Mouse (Mus musculus) spleen, adult 2 months (tissue): ENCODE measurements around the gene Casp3.

Source experiments
- CTCF ChIP-seq: fragments of 200-500 bp; IDR thresholded peaks from 2 replicates; pipeline ENCODE4 v1.5.1; 2011; ENCODE audit warnings: mild to moderate bottlenecking, inconsistent platforms; ENCODE audit not compliant: insufficient read depth, insufficient read length, insufficient replicate concordance; ENCODE audit errors: extremely low read depth
- POLR2A ChIP-seq: fragments of 200-500 bp; IDR thresholded peaks from 2 replicates; pipeline ENCODE4 v1.6.1; 2011; ENCODE audit warnings: low read depth, low read length, inconsistent platforms

DNA sequence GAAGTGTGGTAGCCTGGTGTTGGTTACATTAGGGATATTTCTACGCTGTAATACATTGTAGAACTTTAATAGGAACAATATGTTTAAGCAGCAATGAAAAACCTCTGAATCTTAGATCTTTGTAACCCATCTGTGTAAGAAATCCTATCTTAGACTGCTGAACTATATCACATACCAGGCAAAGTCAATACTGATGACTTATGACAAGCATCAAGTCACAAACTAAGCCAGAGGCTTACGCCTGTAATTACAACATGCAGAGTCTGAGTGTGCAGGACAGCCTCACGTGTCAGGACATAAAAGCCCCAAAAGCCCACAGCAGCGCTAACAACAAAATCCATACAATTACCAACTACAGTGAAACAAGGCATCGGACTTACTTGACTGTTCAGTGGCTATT, 13.5 kb upstream of the Casp3 start:
- TF ChIP-seq POLR2A = no peak
- no peak for TF ChIP-seq CTCF
